Mouse (Mus musculus): Measurements from ENCODE around the gene Gpat3. TPM values are rescaled to one million over a fixed set of nuclear protein-coding genes. Genes with fewer than 3 reads are reported as not detected.

Gene Gpat3
- polyA plus RNA-seq, 1 experiment from 2014 or later = 1.6 TPM

DNA sequence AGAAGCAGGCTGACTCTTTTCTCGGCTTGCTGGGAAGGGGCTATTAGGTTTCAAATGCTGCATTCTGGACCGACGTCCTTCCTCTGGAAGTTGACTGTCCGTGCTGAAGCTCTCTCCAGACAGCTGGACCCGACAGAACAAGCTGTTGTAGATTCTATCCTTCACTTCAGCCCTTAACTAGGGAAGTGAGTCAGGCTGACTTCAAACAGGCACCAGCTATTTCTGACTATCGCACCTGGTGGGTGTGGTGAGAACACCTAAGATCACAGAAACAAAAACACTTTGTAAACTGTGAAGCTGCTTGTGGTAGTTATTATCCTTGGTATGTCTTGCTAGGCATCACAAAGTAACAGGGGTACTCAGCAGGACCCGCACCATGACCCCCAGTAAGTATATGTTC lies 19.0 kb upstream of the Gpat3 start:
- Histone ChIP-seq H3K9me3 (ENCODE audit: control insufficient read depth, low read length) (no peaks in the 10 kb centered on the region), H3K36me3 (ENCODE audit: control insufficient read depth, insufficient read depth, low read length) (no peaks in the 10 kb centered on the region), H3K4me3 (ENCODE audit: low read length) (no peak overlapping the region), H3K9ac (ENCODE audit: low read length) (no peak overlapping the region), H3K4me2 (ENCODE audit: low read depth, low read length) (no peak overlapping the region), H3K27ac (ENCODE audit: low read length) (no peak overlapping the region), H3K4me1 (replicated peaks; ENCODE audit: control insufficient read depth, insufficient read depth, low read length) (no peaks in the 10 kb centered on the region), H3K27me3 (ENCODE audit: control insufficient read depth, insufficient read depth, low read depth, low read length) (no peaks in the 10 kb centered on the region)
- no peak for ATAC-seq (ENCODE audit: low read depth)
- 61% methylated on average over 7 of the region's 7 CpGs for WGBS

GRCm38 (mm10) chr5:100828701-100829100 lies 16.8 kb upstream of the Gpat3 start:
- no peak for ATAC-seq (ENCODE audit: low read depth)
- Histone ChIP-seq H3K9me3 (ENCODE audit: control insufficient read depth, low read length) (no peaks in the 10 kb centered on the region), H3K4me2 (ENCODE audit: low read depth, low read length) (no peak overlapping the region), H3K27me3 (ENCODE audit: control insufficient read depth, insufficient read depth, low read depth, low read length) (no peaks in the 10 kb centered on the region), H3K36me3 (ENCODE audit: control insufficient read depth, insufficient read depth, low read length) (no peaks in the 10 kb centered on the region), H3K9ac (ENCODE audit: low read length) (no peak overlapping the region), H3K4me3 (ENCODE audit: low read length) (no peak overlapping the region), H3K27ac (ENCODE audit: low read length) (no peak overlapping the region), H3K4me1 (replicated peaks; ENCODE audit: control insufficient read depth, insufficient read depth, low read length) (no peaks in the 10 kb centered on the region)
- WGBS = 81% methylated on average over 3 of the region's 3 CpGs

- WGBS = 76% methylated on average over 3 of the region's 3 CpGs
- Histone ChIP-seq H3K4me2 (ENCODE audit: low read depth, low read length) (no peak overlapping the region), H3K27me3 (ENCODE audit: control insufficient read depth, insufficient read depth, low read depth, low read length) (no peaks in the 10 kb centered on the region), H3K9me3 (ENCODE audit: control insufficient read depth, low read length) (no peaks in the 10 kb centered on the region), H3K27ac (ENCODE audit: low read length) (no peak overlapping the region), H3K36me3 (ENCODE audit: control insufficient read depth, insufficient read depth, low read length) (no peaks in the 10 kb centered on the region), H3K9ac (ENCODE audit: low read length) (no peak overlapping the region), H3K4me1 (replicated peaks; ENCODE audit: control insufficient read depth, insufficient read depth, low read length) (no peaks in the 10 kb centered on the region), H3K4me3 (ENCODE audit: low read length) (no peak overlapping the region)
- ATAC-seq (ENCODE audit: low read depth) = no peak
Observed at GRCm38 (mm10) chr5:100832680-100833079, 12.8 kb upstream of the Gpat3 start.

GRCm38 (mm10) chr5:100833841-100834240 lies 11.7 kb upstream of the Gpat3 start:
- H3K27me3 ChIP-seq (ENCODE audit: control insufficient read depth, insufficient read depth, low read depth, low read length) = no peaks in the 10 kb centered on the region
- H3K36me3 ChIP-seq (ENCODE audit: control insufficient read depth, insufficient read depth, low read length) = no peaks in the 10 kb centered on the region
- WGBS = 74% methylated on average over 2 of the region's 2 CpGs
- no peak overlapping the region for H3K4me3 ChIP-seq (ENCODE audit: low read length)
- no peak for ATAC-seq (ENCODE audit: low read depth)
- no peak overlapping the region for H3K4me2 ChIP-seq (ENCODE audit: low read depth, low read length)
- no peak overlapping the region for H3K27ac ChIP-seq (ENCODE audit: low read length)
- no peak overlapping the region for H3K9ac ChIP-seq (ENCODE audit: low read length)
- no peaks in the 10 kb centered on the region for H3K9me3 ChIP-seq (ENCODE audit: control insufficient read depth, low read length)
- H3K4me1 ChIP-seq (replicated peaks; ENCODE audit: control insufficient read depth, insufficient read depth, low read length) = no peaks in the 10 kb centered on the region

- no peaks in the 10 kb centered on the region for H3K4me1 ChIP-seq (replicated peaks; ENCODE audit: control insufficient read depth, insufficient read depth, low read length)
- ATAC-seq (ENCODE audit: low read depth) = no peak
- no peak overlapping the region for H3K4me3 ChIP-seq (ENCODE audit: low read length)
- no peak overlapping the region for H3K27ac ChIP-seq (ENCODE audit: low read length)
- H3K9ac ChIP-seq (ENCODE audit: low read length) = no peak overlapping the region
- WGBS = 40% methylated on average over 9 of the region's 9 CpGs
- H3K4me2 ChIP-seq (ENCODE audit: low read depth, low read length) = no peak overlapping the region
- no peaks in the 10 kb centered on the region for H3K36me3 ChIP-seq (ENCODE audit: control insufficient read depth, insufficient read depth, low read length)
- no peaks in the 10 kb centered on the region for H3K9me3 ChIP-seq (ENCODE audit: control insufficient read depth, low read length)
- no peaks in the 10 kb centered on the region for H3K27me3 ChIP-seq (ENCODE audit: control insufficient read depth, insufficient read depth, low read depth, low read length)
Observed at GRCm38 (mm10) chr5:100835862-100836538, 9.5 kb upstream of the Gpat3 start.

DNA sequence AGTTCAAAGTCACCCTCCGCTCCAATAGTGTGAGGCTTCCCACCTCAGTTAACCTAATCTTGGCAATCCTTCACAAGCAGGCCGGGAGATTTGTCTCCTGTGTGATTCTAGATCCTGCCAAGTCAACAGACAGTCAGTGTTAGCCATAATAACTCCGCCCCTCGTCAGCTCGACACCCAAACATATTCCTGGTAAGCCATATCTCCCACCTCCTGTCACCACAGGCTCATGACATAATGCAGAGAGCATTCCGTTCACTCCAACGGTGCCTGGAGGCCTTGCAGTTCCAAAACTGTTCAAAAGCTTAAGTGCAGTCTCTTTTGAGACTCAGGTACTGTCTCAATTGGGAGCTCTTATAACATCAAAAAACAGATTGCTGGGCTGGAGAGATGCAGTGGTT lies 7.6 kb upstream of the Gpat3 start:
- H3K27me3 ChIP-seq (ENCODE audit: control insufficient read depth, insufficient read depth, low read depth, low read length) = no peaks in the 10 kb centered on the region
- H3K9me3 ChIP-seq (ENCODE audit: control insufficient read depth, low read length) = peaks cover 5% of the 10 kb centered on the region
- ATAC-seq (ENCODE audit: low read depth) = no peak
- no peak overlapping the region for H3K9ac ChIP-seq (ENCODE audit: low read length)
- no peak overlapping the region for H3K4me2 ChIP-seq (ENCODE audit: low read depth, low read length)
- H3K4me3 ChIP-seq (ENCODE audit: low read length) = no peak overlapping the region
- 70% methylated on average over 7 of the region's 7 CpGs for WGBS
- no peak overlapping the region for H3K27ac ChIP-seq (ENCODE audit: low read length)
- H3K4me1 ChIP-seq (replicated peaks; ENCODE audit: control insufficient read depth, insufficient read depth, low read length) = no peaks in the 10 kb centered on the region
- no peaks in the 10 kb centered on the region for H3K36me3 ChIP-seq (ENCODE audit: control insufficient read depth, insufficient read depth, low read length)

DNA sequence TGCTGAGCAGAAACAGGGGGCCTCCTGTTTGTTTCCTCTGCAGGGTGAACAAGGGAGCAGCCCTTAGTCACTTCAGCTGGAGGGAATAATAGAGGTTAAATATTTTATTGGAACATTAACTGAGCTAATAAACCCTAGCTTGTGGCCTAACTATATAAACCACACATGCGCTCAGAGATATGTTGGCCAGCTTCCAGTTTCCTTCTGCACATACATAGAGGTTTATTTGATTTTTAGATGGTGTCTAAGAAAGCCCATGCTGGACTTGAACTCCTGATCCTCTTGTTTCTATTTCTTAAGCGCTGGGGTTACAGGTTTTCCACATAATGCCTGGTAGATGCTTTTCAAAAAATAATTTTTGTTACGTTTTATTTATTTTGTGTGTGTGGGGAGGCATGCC lies 1.0 kb upstream of the Gpat3 start:
- Histone ChIP-seq H3K27me3 (ENCODE audit: control insufficient read depth, insufficient read depth, low read depth, low read length) (peaks cover 9% of the 10 kb centered on the region), H3K9ac (ENCODE audit: low read length) (no peak overlapping the region), H3K9me3 (ENCODE audit: control insufficient read depth, low read length) (peaks cover 5% of the 10 kb centered on the region), H3K27ac (ENCODE audit: low read length) (no peak overlapping the region), H3K4me3 (ENCODE audit: low read length) (no peak overlapping the region), H3K4me1 (replicated peaks; ENCODE audit: control insufficient read depth, insufficient read depth, low read length) (peaks cover 7% of the 10 kb centered on the region), H3K36me3 (ENCODE audit: control insufficient read depth, insufficient read depth, low read length) (no peaks in the 10 kb centered on the region), H3K4me2 (ENCODE audit: low read depth, low read length) (no peak overlapping the region)
- WGBS = 32% methylated on average over 3 of the region's 3 CpGs
- no peak for ATAC-seq (ENCODE audit: low read depth)

DNA sequence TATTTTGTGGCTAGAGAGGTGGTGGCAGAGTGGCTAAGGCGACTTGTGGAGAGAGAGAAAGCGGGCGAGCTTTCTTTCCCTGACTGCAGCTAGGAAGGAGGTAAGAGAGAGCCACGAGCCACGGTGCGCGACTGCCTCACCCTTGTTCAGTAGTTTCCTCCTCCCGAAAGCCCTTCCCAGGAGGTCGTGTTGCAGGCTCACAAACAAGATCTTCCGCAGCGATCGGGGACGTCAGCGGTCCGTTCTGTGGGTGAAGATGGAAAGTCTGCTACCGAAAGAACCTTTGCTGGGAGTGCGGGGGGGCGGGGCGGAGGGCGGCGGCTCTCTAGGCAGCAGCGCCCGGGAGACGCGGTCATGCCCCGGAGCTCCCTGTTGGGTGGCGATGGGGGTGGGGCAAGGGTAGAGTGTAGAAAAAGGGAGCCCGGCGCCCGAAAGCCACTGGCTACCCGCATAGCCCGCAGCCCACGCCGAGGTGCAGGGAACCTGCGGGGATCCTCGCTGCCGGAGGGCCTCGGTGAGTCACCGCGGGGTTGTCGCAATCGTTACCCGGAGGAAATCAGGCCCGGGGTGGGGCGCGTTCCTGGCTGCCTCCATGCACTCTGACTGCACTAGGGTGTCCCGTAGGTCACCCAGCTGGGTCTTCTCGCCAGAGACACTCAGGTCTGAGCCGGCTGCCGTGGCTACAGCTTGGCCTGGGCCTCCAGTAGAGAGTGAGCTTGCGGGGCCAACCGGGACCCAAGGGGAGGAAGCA lies 510 bp downstream of the Gpat3 start:
- peak overlapping the region; percentile 70 for H3K4me3 ChIP-seq (ENCODE audit: low read length)
- H3K27ac ChIP-seq (ENCODE audit: low read length) = no peak overlapping the region
- no peaks in the 10 kb centered on the region for H3K36me3 ChIP-seq (ENCODE audit: control insufficient read depth, insufficient read depth, low read length)
- WGBS = under 1% methylated on average over 51 of the region's 52 CpGs
- H3K9ac ChIP-seq (ENCODE audit: low read length) = peak overlapping the region; percentile 72
- peaks cover 9% of the 10 kb centered on the region for H3K27me3 ChIP-seq (ENCODE audit: control insufficient read depth, insufficient read depth, low read depth, low read length)
- peak; percentile 82 for ATAC-seq (ENCODE audit: low read depth)
- H3K9me3 ChIP-seq (ENCODE audit: control insufficient read depth, low read length) = peaks cover 5% of the 10 kb centered on the region
- H3K4me2 ChIP-seq (ENCODE audit: low read depth, low read length) = peak overlapping the region; percentile 99
- H3K4me1 ChIP-seq (replicated peaks; ENCODE audit: control insufficient read depth, insufficient read depth, low read length) = peaks cover 7% of the 10 kb centered on the region

GRCm38 (mm10) chr5:100846599-100846920 lies 1.0 kb downstream of the Gpat3 start:
- no peak for ATAC-seq (ENCODE audit: low read depth)
- 1% methylated on average over 22 of the region's 22 CpGs for WGBS

More at GRCm38 (mm10) chr5:100846599-100846920, 1.0 kb downstream of the Gpat3 start:
- Histone ChIP-seq H3K27ac (ENCODE audit: low read length) (no peak overlapping the region), H3K9me3 (ENCODE audit: control insufficient read depth, low read length) (peaks cover 4% of the 10 kb centered on the region), H3K4me1 (replicated peaks; ENCODE audit: control insufficient read depth, insufficient read depth, low read length) (peaks cover 7% of the 10 kb centered on the region), H3K4me2 (ENCODE audit: low read depth, low read length) (peak overlapping the region; percentile 99), H3K9ac (ENCODE audit: low read length) (peak overlapping the region; percentile 72), H3K27me3 (ENCODE audit: control insufficient read depth, insufficient read depth, low read depth, low read length) (peaks cover 9% of the 10 kb centered on the region), H3K4me3 (ENCODE audit: low read length) (peak overlapping the region; percentile 70), H3K36me3 (ENCODE audit: control insufficient read depth, insufficient read depth, low read length) (no peaks in the 10 kb centered on the region)
